Mouse (Mus musculus) stomach, postnatal 0 days (tissue): ENCODE measurements at regions not wholly inside any gene's neighbourhood (a gene's known extent, or its start where the extent isn't known, plus 50 kb on each side); places are given as distances from the start of the nearest gene placed in this dataset.

Experiments
- CTCF ChIP-seq: IDR thresholded peaks from 2 replicates; pipeline ENCODE4 v1.5.1; 2016; ENCODE audit warnings: antibody characterized with exemption, low read depth, mild to moderate bottlenecking, moderate library complexity
- EP300 ChIP-seq: optimal IDR thresholded peaks from 2 replicates; pipeline ENCODE3; 2016; ENCODE audit warnings: antibody characterized with exemption

- TF ChIP-seq EP300 (no peak), CTCF (no peak)
These were observed 1687.1 kb downstream of the Efnb2 start for GRCm38 (mm10) chr8:6973961-6974360.
